Mouse (Mus musculus): ENCODE results near the gene Apoa4.

The Apoa4 gene

DNA sequence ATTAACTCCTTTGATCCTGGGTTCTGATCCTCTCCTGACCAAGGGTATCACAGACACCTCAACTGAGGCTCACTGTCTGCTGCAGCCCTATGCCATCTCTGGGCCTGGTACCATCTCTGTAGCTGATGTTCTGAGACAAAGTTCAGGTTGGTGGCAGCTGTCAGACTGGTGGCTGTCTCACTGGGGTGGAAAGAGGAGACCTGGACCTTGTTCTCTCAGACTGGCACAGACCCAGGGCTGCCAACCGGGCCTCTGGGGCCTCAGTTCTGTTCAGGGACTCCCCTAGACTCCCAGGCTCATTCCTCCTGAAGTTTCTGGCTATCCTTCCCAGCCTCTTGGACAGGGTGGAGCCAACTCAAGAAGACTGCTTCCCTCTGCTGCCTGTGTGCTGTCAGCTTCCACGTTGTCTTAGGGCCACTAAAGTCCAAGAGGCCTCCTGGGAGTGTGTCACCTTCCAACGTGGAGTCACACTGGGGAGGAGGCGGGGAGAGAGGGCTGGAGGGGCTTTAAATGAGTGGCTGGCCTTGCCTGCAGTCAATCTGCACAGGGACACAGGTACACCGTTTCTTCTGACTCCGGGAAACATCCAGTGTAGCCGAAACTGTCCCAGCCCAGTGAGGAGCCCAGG, at the start of gene Apoa4:
Gene Apoa4 (plus strand): TSS at position 171 of the 628 bp plus-strand sequence.
- no peak for DNase-seq

DNA sequence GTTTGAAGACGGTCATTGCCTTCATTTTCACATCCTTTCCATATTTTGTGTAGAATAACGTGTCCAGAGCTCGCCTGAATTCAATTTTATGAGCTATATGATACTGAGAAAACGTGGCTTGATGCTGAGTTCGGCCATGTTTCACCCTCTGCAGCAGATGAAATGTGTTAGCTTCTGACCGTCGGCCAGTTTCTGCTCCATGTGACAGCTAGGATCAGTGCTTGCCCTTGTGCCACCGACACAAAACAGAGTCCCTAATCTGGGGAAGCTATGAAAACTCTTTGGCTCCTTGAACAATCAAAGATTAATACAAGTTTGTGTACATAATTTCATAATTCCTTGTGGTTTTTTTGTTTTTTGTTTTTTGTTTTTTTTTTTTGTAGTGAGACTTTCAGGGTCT, 49.3 kb upstream of the Apoa4 start:
- no peak for DNase-seq

- peak in 1 of 2 experiments; percentile 28 for DNase-seq
Observed at GRCm38 (mm10) chr9:46191644-46192043, 48.9 kb upstream of the Apoa4 start.

DNA sequence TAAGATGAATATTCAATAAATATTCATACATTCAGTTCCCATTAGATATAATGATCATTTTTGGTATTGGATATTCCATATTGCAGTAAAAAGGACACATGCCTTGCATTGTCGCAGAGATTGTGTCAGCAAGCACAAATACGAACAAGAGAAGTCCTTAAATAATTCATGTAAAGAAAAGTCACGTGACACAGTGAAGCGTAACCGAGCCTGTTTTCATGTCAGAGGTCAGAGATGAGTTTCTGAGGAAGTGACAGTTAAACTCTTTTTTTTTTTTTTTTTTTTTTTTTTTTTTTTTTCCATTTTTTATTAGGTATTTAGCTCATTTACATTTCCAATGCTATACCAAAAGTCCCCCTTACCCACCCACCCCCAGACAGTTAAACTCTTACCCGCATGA, 47.9 kb upstream of the Apoa4 start:
- DNase-seq: no peak

GRCm38 (mm10) chr9:46194809-46195208, 45.7 kb upstream of the Apoa4 start:
- no peak for DNase-seq

GRCm38 (mm10) chr9:46196699-46197169, 43.8 kb upstream of the Apoa4 start:
- peak in 1 of 2 experiments; percentile 22 for DNase-seq

- no peak for DNase-seq
Observed at GRCm38 (mm10) chr9:46198461-46198860, 42.0 kb upstream of the Apoa4 start.

GRCm38 (mm10) chr9:46198936-46199335, 41.6 kb upstream of the Apoa4 start:
- no peak for DNase-seq

DNA sequence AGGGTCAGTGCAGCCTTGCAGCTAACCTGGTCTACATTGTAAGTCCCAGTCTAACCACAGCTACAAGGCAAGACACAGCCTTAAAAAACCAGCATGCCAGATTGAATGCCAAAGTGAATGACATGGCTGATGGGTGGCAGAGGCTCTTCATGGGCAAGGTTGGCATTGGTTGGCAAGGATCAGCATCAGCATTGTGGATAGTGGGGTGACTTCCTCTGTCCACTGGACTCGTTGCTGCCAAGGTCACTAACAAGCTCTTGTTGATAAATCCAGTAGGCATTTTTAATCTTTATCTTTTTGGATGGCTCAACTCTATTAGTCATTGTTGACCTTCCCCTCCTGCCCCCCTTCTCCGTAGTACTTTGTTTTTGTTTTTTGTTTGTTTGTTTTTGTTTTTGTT, 40.9 kb upstream of the Apoa4 start:
- DNase-seq: no peak

DNA sequence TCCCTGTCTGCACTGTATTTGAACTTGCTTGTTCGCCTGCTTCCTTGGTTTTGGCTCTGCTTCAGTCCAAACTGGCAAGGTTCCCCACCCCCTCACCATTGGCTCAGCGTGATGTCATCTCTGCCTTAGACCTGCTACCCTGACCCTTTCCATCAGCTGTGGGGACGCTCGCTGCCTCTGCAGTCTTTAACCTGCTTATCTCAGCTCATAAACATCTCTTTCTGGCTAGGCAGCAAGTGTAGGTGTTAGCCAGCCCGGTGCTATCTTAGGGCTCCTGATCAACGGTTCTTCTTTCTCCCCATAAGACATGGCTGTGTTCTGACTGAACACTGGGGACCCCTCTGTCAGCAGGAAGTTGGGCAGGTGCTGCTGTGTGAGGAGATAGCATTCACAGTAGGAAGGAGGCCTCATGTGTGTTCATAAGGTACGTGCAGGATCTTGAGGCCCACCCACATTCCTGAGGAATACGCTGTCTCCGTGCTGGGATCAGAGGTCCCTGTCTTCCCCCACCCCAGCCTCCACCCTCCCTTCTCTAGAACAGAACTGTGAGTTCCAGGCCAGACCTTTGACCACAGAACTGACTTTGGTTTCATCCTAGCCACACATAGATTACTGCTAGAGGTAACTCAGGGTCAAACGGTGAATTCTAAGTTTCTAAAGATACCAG, 33.5 kb upstream of the Apoa4 start:
- DNase-seq: no peak

GRCm38 (mm10) chr9:46207501-46207869, 33.0 kb upstream of the Apoa4 start:
- no peak for DNase-seq

DNA sequence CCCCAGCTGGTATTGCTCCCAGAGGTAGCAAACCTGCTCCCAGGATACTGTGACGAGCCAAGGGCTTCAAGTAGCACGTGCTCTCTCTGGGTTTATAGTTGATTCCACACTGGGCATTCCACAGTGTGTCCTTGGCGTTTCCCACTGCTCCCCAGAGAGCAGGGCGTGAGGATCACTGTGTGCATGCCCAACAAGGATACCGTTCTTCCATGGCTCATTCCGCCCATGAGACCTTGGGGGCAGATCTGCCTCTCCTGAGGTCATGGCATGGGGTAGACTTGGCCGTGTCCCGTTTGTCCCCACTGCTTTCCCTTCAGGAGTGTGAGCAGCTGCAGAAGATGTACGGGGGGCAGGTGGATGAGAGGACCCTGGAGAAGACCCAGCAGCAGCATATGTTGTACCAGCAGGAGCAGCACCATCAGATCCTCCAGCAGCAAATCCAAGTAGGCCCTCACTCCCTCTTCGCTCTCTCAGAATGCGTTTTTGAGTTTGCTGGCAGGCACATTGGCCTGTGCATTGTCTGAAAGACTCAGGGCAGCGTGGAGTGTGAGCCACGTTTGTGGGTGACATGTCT, 32.0 kb upstream of the Apoa4 start:
- no peak for DNase-seq

DNA sequence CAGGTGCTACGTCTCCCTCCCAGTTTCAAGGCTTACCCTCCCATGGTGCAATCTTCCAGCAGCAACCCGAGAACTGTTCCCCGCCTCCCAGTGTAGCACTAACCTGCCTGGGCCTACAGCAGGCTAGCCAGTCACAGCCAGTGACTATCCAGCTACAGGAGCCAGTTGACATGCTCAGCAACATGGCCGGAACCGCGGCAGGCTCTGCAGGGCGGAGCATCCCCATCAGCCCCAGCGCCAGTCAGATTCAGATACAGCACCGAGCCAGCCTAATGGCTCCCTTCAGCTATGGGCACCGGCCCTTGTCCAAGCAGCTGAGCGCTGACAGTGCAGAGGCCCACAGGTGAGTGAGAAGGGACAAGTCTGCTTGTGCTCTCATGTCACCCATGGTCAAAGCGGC, 30.0 kb upstream of the Apoa4 start:
- DNase-seq: no peak

DNA sequence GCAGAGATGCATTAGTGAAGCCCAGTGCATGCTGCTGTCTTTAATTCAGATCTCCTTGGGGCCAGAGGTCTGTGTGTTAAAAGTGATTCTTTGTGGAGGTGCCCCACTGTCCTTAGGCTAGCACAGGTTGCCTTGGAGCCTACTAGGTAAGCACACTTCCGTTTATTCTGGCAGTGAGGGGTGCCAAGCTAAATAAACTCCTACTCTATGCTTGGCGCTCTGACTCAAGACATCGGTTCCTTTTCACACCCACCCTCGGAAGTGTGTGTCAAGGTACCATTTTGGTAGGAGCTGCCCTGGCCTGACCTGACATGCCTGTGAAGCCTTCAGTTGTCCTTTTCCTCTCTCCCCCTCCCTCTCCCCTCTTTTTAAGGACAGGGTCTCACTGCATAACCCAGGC, 26.2 kb upstream of the Apoa4 start:
- no peak for DNase-seq

GRCm38 (mm10) chr9:46214946-46215337, 25.6 kb upstream of the Apoa4 start:
- DNase-seq: no peak

DNA sequence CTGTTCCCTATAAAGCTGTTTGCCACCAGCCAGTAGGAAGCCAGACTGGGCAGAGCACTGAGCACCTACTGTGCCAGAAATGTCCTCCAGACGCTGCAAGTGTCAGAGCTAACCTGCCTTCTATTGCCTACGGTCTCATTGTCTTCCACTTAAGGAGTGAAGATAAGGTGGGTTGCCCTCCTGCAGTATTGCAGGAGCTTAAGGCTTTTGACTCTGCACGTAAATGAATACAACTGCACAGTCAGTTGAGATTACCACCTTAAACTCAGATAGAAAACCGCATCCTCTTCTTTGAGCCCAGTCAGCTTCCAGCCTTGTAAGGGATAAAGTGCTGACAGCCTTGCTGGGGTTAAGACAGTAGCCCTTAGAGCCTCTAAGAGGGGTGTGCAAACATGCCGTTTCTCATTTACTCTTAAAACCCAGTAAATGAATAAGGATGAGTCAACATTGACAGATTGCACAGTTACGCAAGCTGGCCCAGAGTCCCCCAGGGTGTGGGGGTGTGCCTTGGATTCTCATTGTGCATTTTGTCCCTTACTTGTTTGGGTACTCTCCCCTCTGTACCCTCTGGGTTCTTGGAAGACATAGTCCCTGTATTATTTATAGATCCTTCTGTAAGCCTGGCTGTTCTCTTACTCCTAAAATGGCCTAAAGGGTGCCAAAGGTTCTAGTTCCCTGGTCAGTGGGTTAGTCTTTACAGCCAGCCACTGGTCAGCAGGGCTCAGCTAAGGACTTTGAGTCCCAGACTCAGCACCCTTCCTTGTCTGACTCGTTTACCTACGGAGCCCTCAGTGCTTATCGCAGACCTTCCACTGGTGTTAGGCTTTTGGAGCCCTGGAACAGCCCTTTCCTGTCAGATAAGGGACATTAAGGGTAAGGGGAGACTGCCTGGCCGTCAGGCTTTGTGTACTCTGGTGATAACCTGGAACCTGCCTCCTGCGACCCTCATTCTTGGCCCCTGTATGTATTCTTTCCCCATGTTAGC, 24.9 kb upstream of the Apoa4 start:
- no peak for DNase-seq

DNA sequence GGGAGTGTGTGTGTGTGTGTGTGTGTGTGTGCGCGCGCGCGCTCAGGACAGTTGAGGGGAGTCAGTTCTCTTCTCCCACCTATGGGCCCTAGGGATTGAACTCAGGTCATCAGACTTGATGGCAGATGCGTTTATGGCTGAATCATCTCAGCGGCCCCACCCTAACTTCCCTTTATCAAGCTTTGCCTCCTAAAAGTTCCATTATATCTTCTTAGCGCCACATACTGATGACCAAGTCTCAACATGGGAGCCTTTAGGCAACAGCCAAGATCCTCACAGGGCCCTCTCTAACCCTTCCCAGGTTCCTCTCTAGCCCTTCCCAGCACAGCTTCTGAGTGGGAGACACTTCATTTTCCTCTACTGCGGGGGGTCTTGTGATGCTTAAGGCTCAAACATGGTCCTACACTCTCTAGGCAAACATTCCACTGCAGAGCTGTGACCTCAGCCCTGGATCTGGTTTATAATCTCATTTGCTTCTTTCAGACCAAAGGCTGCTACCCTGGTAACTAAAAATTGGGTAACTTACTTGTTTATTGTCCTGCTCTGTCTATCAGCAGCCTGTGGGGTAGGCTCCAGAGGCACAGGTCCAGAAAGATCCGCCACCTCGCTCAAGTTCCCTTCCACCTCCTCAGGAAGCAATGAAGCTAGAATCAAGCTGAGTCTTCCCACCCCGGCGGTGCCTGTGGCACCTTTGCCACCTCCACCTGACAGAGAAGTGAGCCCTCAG, 23.6 kb upstream of the Apoa4 start:
- DNase-seq: no peak

GRCm38 (mm10) chr9:46218176-46218575, 22.3 kb upstream of the Apoa4 start:
- no peak for DNase-seq

GRCm38 (mm10) chr9:46223090-46223489, 17.4 kb upstream of the Apoa4 start:
- peak; percentile 16 to 43 for DNase-seq

GRCm38 (mm10) chr9:46224101-46224500, 16.4 kb upstream of the Apoa4 start:
- no peak for DNase-seq

DNA sequence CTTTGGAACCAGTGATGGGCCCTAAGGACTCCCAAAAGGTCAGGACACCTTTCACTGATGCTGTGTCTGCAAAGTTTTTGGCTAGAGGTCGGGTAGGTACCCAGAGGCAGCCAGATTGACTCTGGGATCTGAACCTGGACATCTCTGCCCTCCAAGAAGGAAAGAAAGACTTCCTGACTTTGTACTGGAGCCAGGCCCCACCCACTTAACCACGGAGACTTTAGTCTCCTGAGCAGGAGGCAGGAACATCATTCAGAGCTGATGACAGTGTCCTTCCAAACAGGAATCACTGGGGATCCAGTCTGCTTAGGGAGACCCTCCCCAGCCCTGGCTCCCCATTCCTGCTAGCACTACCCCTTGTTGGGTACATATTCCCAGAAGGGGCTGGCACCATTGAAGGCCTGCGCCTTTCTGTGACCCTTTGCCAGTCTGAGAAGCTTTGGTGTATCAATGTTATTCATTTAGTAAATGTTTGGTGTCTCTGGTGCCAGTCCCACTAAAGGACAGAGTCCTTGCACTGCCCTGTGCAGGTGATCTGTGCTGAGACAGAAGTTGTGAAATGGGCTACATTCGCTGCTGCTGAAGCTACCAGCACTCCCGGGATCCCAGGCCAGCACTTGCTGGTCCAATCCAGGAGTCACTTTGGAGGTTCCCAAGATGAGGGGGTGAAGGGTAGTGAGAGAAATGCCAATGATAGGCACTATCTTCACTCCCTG, 15.4 kb upstream of the Apoa4 start:
- no peak for DNase-seq

Measured in lung, postnatal 4 days (tissue).